Mouse (Mus musculus) hindbrain, embryonic 16.5 days (tissue): Measurements from ENCODE around the gene Coq10a. TPM values are rescaled to one million over a fixed set of nuclear protein-coding genes. Genes with fewer than 3 reads are reported as not detected.
A peak's percentile ranks its signal among the peaks of the same experiment; 100 is the strongest.

Experiments
- ATAC-seq: fragments of 200-750 bp; cut with Nextera tagmentation; 2 replicates; pipeline ENCODE4 v1.8.0; 2017; ENCODE audit warnings: moderate TSS enrichment, moderate library complexity
- H3K27ac ChIP-seq: fragments of 300-500 bp; sonication (generic); 2 replicates; pipeline ENCODE4 v1.5.1; 2014; ENCODE audit warnings: low read depth, mild to moderate bottlenecking, control low read depth, low read length, moderate library complexity
- H3K27me3 ChIP-seq: fragments of 300-500 bp; sonication (generic); replicated peaks from 2 replicates; pipeline ENCODE4 v1.6.1; 2014; ENCODE audit warnings: low read length; ENCODE audit not compliant: control insufficient read depth, insufficient read depth
- H3K36me3 ChIP-seq: fragments of 300-500 bp; sonication (generic); 2 replicates; pipeline ENCODE4 v1.6.1; 2014; ENCODE audit warnings: mild to moderate bottlenecking, low read length, moderate library complexity, mixed read lengths; ENCODE audit not compliant: control insufficient read depth, insufficient read depth
- H3K4me1 ChIP-seq: fragments of 300-500 bp; sonication (generic); 2 replicates; pipeline ENCODE4 v1.6.1; 2014; ENCODE audit warnings: low read depth, low read length; ENCODE audit not compliant: control insufficient read depth, insufficient read depth
- H3K4me2 ChIP-seq: fragments of 300-500 bp; sonication (generic); 2 replicates; pipeline ENCODE4 v1.6.1; 2014; ENCODE audit warnings: mild to moderate bottlenecking, low read length, control low read depth, moderate library complexity
- H3K4me3 ChIP-seq: fragments of 300-500 bp; sonication (generic); 2 replicates; pipeline ENCODE4 v1.5.1; 2014; ENCODE audit warnings: mild to moderate bottlenecking, low read length, control low read depth, moderate library complexity
- H3K9ac ChIP-seq: fragments of 300-500 bp; sonication (generic); 2 replicates; pipeline ENCODE4 v1.6.1; 2014; ENCODE audit warnings: low read depth, mild to moderate bottlenecking, control low read depth, low read length, moderate library complexity
- H3K9me3 ChIP-seq: fragments of 300-500 bp; sonication (generic); 2 replicates; pipeline ENCODE4 v1.6.1; 2014; ENCODE audit warnings: mild to moderate bottlenecking, low read length, moderate library complexity; ENCODE audit not compliant: control insufficient read depth
- WGBS: fragments of 180-500 bp; shearing (Covaris S2); extraction: QIAGEN DNeasy Blood & Tissue Kit; methylation state at CpG from one replicate; pipeline ENCODE4 v1.1.7; 2014; 5-methylcytosine and 5-hydroxymethylcytosine counted together
- polyA plus RNA-seq: library from polyadenylated mRNA; unstranded; fragments of >200 nt; fragmentation: Nextera tagmentation; extraction: Ambion mirVana; gene quantifications from 2 replicates; pipeline ENCODE4 v1.2.1, GENCODE M21; 2015

Coq10a gene
- polyA plus RNA-seq, 1 experiment from 2014 or later: 11.4 TPM

- Histone ChIP-seq H3K27me3 (no peaks in the 10 kb centered on the region), H3K27ac (peak overlapping the region; percentile 98), H3K36me3 (peaks cover 20% of the 10 kb centered on the region), H3K4me1 (peaks cover 21% of the 10 kb centered on the region), H3K4me2 (peak overlapping the region; percentile 83), H3K4me3 (peak overlapping the region; percentile 97), H3K9me3 (no peaks in the 10 kb centered on the region), H3K9ac (peak overlapping the region; percentile 100)
- under 1% methylated on average over 34 of the region's 47 CpGs for WGBS
- peak; percentile 68 for ATAC-seq
Observed at GRCm38 (mm10) chr10:128377222-128377939, 8.6 kb upstream of the Coq10a start.

- peak within 1 kb of the TSS; percentile 100 for H3K9ac ChIP-seq
- H3K4me3 ChIP-seq: peak within 1 kb of the TSS; percentile 97
- no peaks in the 10 kb centered on the region for H3K27me3 ChIP-seq
- H3K4me1 ChIP-seq: peaks cover 21% of the 10 kb centered on the region
- H3K27ac ChIP-seq: peak within 1 kb of the TSS; percentile 98
- H3K36me3 ChIP-seq: peaks cover 13% of the 10 kb centered on the region
- peak within 1 kb of the TSS; percentile 83 for H3K4me2 ChIP-seq
- no peaks in the 10 kb centered on the region for H3K9me3 ChIP-seq
- ATAC-seq: peak; percentile 93
- 0% methylated on average over 28 of the region's 73 CpGs for WGBS
Observed at GRCm38 (mm10) chr10:128376455-128377211, 7.8 kb upstream of the Coq10a start, which contains the start of gene Ankrd52. Ankrd52 (plus strand) TSS chr10:128377115.

GRCm38 (mm10) chr10:128376099-128376454 is 7.3 kb upstream of the Coq10a start:
- H3K27ac ChIP-seq: peak overlapping the region; percentile 98
- ATAC-seq: no peak
- H3K27me3 ChIP-seq: no peaks in the 10 kb centered on the region

GRCm38 (mm10) chr10:128374393-128374792 is 5.6 kb upstream of the Coq10a start:
- no peak overlapping the region for H3K4me3 ChIP-seq
- no peak overlapping the region for H3K9ac ChIP-seq
- no peak overlapping the region for H3K27ac ChIP-seq
- H3K4me2 ChIP-seq: no peak overlapping the region
- peaks cover 24% of the 10 kb centered on the region for H3K4me1 ChIP-seq
- H3K9me3 ChIP-seq: no peaks in the 10 kb centered on the region
- H3K27me3 ChIP-seq: no peaks in the 10 kb centered on the region
- ATAC-seq: no peak
- peaks cover 2% of the 10 kb centered on the region for H3K36me3 ChIP-seq
- WGBS: 67% methylated on average over 6 of the region's 6 CpGs

More at GRCm38 (mm10) chr10:128376099-128376454, 7.3 kb upstream of the Coq10a start:
- Histone ChIP-seq H3K4me3 (peak overlapping the region; percentile 97), H3K36me3 (peaks cover 10% of the 10 kb centered on the region), H3K9ac (peak overlapping the region; percentile 100), H3K4me1 (peaks cover 21% of the 10 kb centered on the region), H3K4me2 (peak overlapping the region; percentile 83), H3K9me3 (no peaks in the 10 kb centered on the region)
- WGBS: 38% methylated on average over 4 of the region's 4 CpGs

GRCm38 (mm10) chr10:128372989-128373748 is 4.4 kb upstream of the Coq10a start:
- no peak overlapping the region for H3K4me2 ChIP-seq
- peaks cover 14% of the 10 kb centered on the region for H3K4me1 ChIP-seq
- H3K9ac ChIP-seq: no peak overlapping the region
- no peak overlapping the region for H3K4me3 ChIP-seq
- ATAC-seq: no peak
- no peaks in the 10 kb centered on the region for H3K9me3 ChIP-seq
- no peaks in the 10 kb centered on the region for H3K27me3 ChIP-seq
- WGBS: 80% methylated on average over 6 of the region's 6 CpGs
- no peak overlapping the region for H3K27ac ChIP-seq
- H3K36me3 ChIP-seq: no peaks in the 10 kb centered on the region

- 82% methylated on average over 5 of the region's 5 CpGs for WGBS
- H3K27ac ChIP-seq: no peak overlapping the region
- H3K4me1 ChIP-seq: peaks cover 21% of the 10 kb centered on the region
- H3K9me3 ChIP-seq: no peaks in the 10 kb centered on the region
- H3K36me3 ChIP-seq: no peaks in the 10 kb centered on the region
- H3K9ac ChIP-seq: no peak overlapping the region
- H3K27me3 ChIP-seq: no peaks in the 10 kb centered on the region
- H3K4me2 ChIP-seq: no peak overlapping the region
- no peak for ATAC-seq
- no peak overlapping the region for H3K4me3 ChIP-seq
Observed at GRCm38 (mm10) chr10:128372142-128372541, 3.3 kb upstream of the Coq10a start.

- H3K4me2 ChIP-seq: no peak overlapping the region
- ATAC-seq: no peak
Observed at GRCm38 (mm10) chr10:128370601-128371000, 1.8 kb upstream of the Coq10a start.

GRCm38 (mm10) chr10:128370021-128370420 is 1.2 kb upstream of the Coq10a start:
- H3K36me3 ChIP-seq: peaks cover 4% of the 10 kb centered on the region; the same call in 1 of the 2 replicates
- H3K27me3 ChIP-seq: no peaks in the 10 kb centered on the region
- ATAC-seq: no peak
- H3K27ac ChIP-seq: no peak overlapping the region; the same call in 1 of the 2 replicates
- no peak overlapping the region for H3K4me3 ChIP-seq
- no peak overlapping the region for H3K4me2 ChIP-seq
- 49% methylated on average over 6 of the region's 6 CpGs for WGBS
- no peaks in the 10 kb centered on the region for H3K9me3 ChIP-seq
- no peak overlapping the region for H3K9ac ChIP-seq
- H3K4me1 ChIP-seq: peaks cover 15% of the 10 kb centered on the region

More at GRCm38 (mm10) chr10:128370601-128371000, 1.8 kb upstream of the Coq10a start:
- Histone ChIP-seq H3K4me1 (peaks cover 15% of the 10 kb centered on the region), H3K27ac (no peak overlapping the region), H3K4me3 (no peak overlapping the region), H3K9me3 (no peaks in the 10 kb centered on the region), H3K9ac (no peak overlapping the region), H3K27me3 (no peaks in the 10 kb centered on the region), H3K36me3 (no peaks in the 10 kb centered on the region)
- 58% methylated on average over 4 of the region's 4 CpGs for WGBS
